Mouse (Mus musculus) frontal cortex, postnatal 14 days (tissue): ENCODE results near the gene S1pr3.
A peak's percentile ranks its signal among the peaks of the same experiment; 100 is the strongest.

Experiments used
- DNase-seq, 2 experiments: peaks; one replicate each; pipeline ENCODE4 v3.0.0; 2022; ENCODE audit warnings: low spot score in 2 of 2

Gene S1pr3

GRCm38 (mm10) chr13:51405731-51406320 lies 2.6 kb upstream of the S1pr3 start:
- DNase-seq = no peak

- DNase-seq = no peak
These were observed 760 bp upstream of the S1pr3 start for GRCm38 (mm10) chr13:51407541-51408217.

- DNase-seq = no peak
These were observed 1.6 kb downstream of the S1pr3 start for GRCm38 (mm10) chr13:51409936-51410481.

- DNase-seq = no peak
These were observed 2.8 kb downstream of the S1pr3 start for GRCm38 (mm10) chr13:51411243-51411642.

- DNase-seq = no peak
These were observed 3.4 kb downstream of the S1pr3 start for GRCm38 (mm10) chr13:51411696-51412430.

GRCm38 (mm10) chr13:51413461-51413860 lies 5.0 kb downstream of the S1pr3 start:
- no peak for DNase-seq

GRCm38 (mm10) chr13:51416727-51417126 lies 8.3 kb downstream of the S1pr3 start:
- no peak for DNase-seq

GRCm38 (mm10) chr13:51417796-51418195 lies 9.4 kb downstream of the S1pr3 start:
- no peak for DNase-seq

- DNase-seq = peak; percentile 94 to 96
These were observed 10.0 kb downstream of the S1pr3 start for GRCm38 (mm10) chr13:51418268-51418941.

- no peak for DNase-seq
These were observed 10.6 kb downstream of the S1pr3 start for GRCm38 (mm10) chr13:51418942-51419451.

- DNase-seq = no peak
These were observed 11.1 kb downstream of the S1pr3 start for GRCm38 (mm10) chr13:51419501-51419900.

- DNase-seq = peak in 1 of 2 experiments; percentile 40
These were observed 12.4 kb downstream of the S1pr3 start for GRCm38 (mm10) chr13:51420861-51421260.

- DNase-seq = no peak
These were observed 15.2 kb downstream of the S1pr3 start for GRCm38 (mm10) chr13:51423647-51424046.

GRCm38 (mm10) chr13:51424647-51425046 lies 16.2 kb downstream of the S1pr3 start:
- peak in 1 of 2 experiments; percentile 44 for DNase-seq

- no peak for DNase-seq
These were observed 17.4 kb downstream of the S1pr3 start for GRCm38 (mm10) chr13:51425662-51426443.

GRCm38 (mm10) chr13:51433371-51433770 lies 24.9 kb downstream of the S1pr3 start:
- no peak for DNase-seq

GRCm38 (mm10) chr13:51434460-51434859 lies 26.0 kb downstream of the S1pr3 start:
- DNase-seq = no peak

GRCm38 (mm10) chr13:51435146-51435545 lies 26.7 kb downstream of the S1pr3 start:
- DNase-seq = no peak

- no peak for DNase-seq
These were observed 29.0 kb downstream of the S1pr3 start for GRCm38 (mm10) chr13:51437105-51438085.

- DNase-seq = no peak
These were observed 34.5 kb downstream of the S1pr3 start for GRCm38 (mm10) chr13:51442922-51443321.
